Mouse (Mus musculus) spleen, adult 18-20 months (tissue): Measurements from ENCODE around the gene Pced1a.
"Not testable (repeated sequence)": the region's sequence is repeated elsewhere in the genome, so short reads cannot be mapped to it uniquely, and the experiment has no call there.

Source experiments
- DNase-seq, 2 experiments: peaks; one replicate each; pipeline ENCODE4 v3.0.0; 2022; ENCODE audit warnings: mixed read lengths in 2 of 2

The Pced1a gene

GRCm38 (mm10) chr2:130386212-130386611 lies 38.3 kb downstream of the Pced1a start:
- DNase-seq: no peak

GRCm38 (mm10) chr2:130383895-130384294 lies 40.6 kb downstream of the Pced1a start:
- no peak for DNase-seq

GRCm38 (mm10) chr2:130383205-130383604 lies 41.3 kb downstream of the Pced1a start:
- DNase-seq: no peak

- DNase-seq: no peak
Observed at GRCm38 (mm10) chr2:130374951-130375350, 49.5 kb downstream of the Pced1a start.

GRCm38 (mm10) chr2:130373026-130373425 lies 51.5 kb downstream of the Pced1a start:
- DNase-seq: not testable (repeated sequence)

GRCm38 (mm10) chr2:130367386-130367785 lies 57.1 kb downstream of the Pced1a start:
- DNase-seq: no peak
